Mouse (Mus musculus) heart, postnatal 25 days (tissue): ENCODE data around the gene Fam161b. TPM values are rescaled to one million over a fixed set of nuclear protein-coding genes. Genes with fewer than 3 reads are reported as not detected.

Experiments used
- DNase-seq: peaks from one replicate; pipeline ENCODE4 v3.0.0; 2022; ENCODE audit warnings: low spot score
- intact Hi-C: fragments of 180-260 bp; cut with DNase I; formaldehyde crosslinking; loops from one replicate; pipeline ENCODE4 v1.15.1; 2025
- total RNA-seq, 2 experiments: library from RNA; stranded (reverse); gene quantifications; 2 replicates each; pipeline ENCODE4 v1.2.3; 2021

Gene Fam161b
- total RNA-seq, result 1 to 10 TPM; 8.3 to 8.5 TPM

- DNase-seq, result peak; percentile 90
- intact Hi-C loops, result no loop called here
Measured at GRCm38 (mm10) chr12:84361555-84362489, at the start of gene Fam161b, which contains the start of gene Coq6. TSS of gene Fam161b (minus strand) at chr12:84361833. TSS of gene Coq6 (plus strand) at chr12:84361657.

- peak; percentile 79 for DNase-seq
- intact Hi-C loops, result no loop called here
Measured at GRCm38 (mm10) chr12:84408819-84409507, 47.3 kb upstream of the Fam161b start, which contains the start of the genes Entpd5 and Bbof1. TSS of gene Entpd5 (minus strand) at chr12:84409029. TSS of gene Bbof1 (plus strand) at chr12:84409071.

- intact Hi-C loops, result no loop called here
- no peak for DNase-seq
Measured at GRCm38 (mm10) chr12:84407874-84408818, 46.5 kb upstream of the Fam161b start.

GRCm38 (mm10) chr12:84407259-84407658 lies 45.6 kb upstream of the Fam161b start:
- intact Hi-C loops, result no loop called here
- no peak for DNase-seq

GRCm38 (mm10) chr12:84404541-84404940 lies 42.9 kb upstream of the Fam161b start:
- intact Hi-C loops, result no loop called here
- no peak for DNase-seq

- intact Hi-C loops, result no loop called here
- DNase-seq, result no peak
Measured at GRCm38 (mm10) chr12:84402923-84403322, 41.3 kb upstream of the Fam161b start.

- intact Hi-C loops, result no loop called here
Measured at GRCm38 (mm10) chr12:84400653-84401052, 39.0 kb upstream of the Fam161b start.

GRCm38 (mm10) chr12:84400068-84400467 lies 38.4 kb upstream of the Fam161b start:
- DNase-seq, result no peak
- intact Hi-C loops, result no loop called here

More at GRCm38 (mm10) chr12:84400653-84401052, 39.0 kb upstream of the Fam161b start:
- DNase-seq, result no peak

GRCm38 (mm10) chr12:84399663-84400062 lies 38.0 kb upstream of the Fam161b start:
- intact Hi-C loops, result no loop called here
- DNase-seq, result no peak

GRCm38 (mm10) chr12:84399135-84399534 lies 37.5 kb upstream of the Fam161b start:
- intact Hi-C loops, result no loop called here
- DNase-seq, result no peak

- intact Hi-C loops, result no loop called here
- no peak for DNase-seq
Measured at GRCm38 (mm10) chr12:84398629-84399028, 37.0 kb upstream of the Fam161b start.

GRCm38 (mm10) chr12:84397685-84398084 lies 36.1 kb upstream of the Fam161b start:
- intact Hi-C loops, result no loop called here
- DNase-seq, result no peak

GRCm38 (mm10) chr12:84396947-84397679 lies 35.5 kb upstream of the Fam161b start:
- DNase-seq, result no peak
- intact Hi-C loops, result no loop called here

- DNase-seq, result no peak
- intact Hi-C loops, result no loop called here
Measured at GRCm38 (mm10) chr12:84393847-84394246, 32.2 kb upstream of the Fam161b start.

GRCm38 (mm10) chr12:84392681-84393080 lies 31.0 kb upstream of the Fam161b start:
- intact Hi-C loops, result no loop called here
- DNase-seq, result no peak

GRCm38 (mm10) chr12:84390336-84390735 lies 28.7 kb upstream of the Fam161b start:
- intact Hi-C loops, result no loop called here
- no peak for DNase-seq

GRCm38 (mm10) chr12:84388774-84389400 lies 27.3 kb upstream of the Fam161b start:
- intact Hi-C loops, result no loop called here
- no peak for DNase-seq

GRCm38 (mm10) chr12:84388097-84388496 lies 26.5 kb upstream of the Fam161b start:
- intact Hi-C loops, result no loop called here
- no peak for DNase-seq

- intact Hi-C loops, result no loop called here
- DNase-seq, result no peak
Measured at GRCm38 (mm10) chr12:84385408-84385807, 23.8 kb upstream of the Fam161b start.
